Mouse (Mus musculus) heart, embryonic 14.5 days (tissue): ENCODE results near the gene Neurod4. TPM values are rescaled to one million over a fixed set of nuclear protein-coding genes. Genes with fewer than 3 reads are reported as not detected.

Experiments
- ATAC-seq: fragments of 200-750 bp; cut with Nextera tagmentation; 2 replicates; pipeline ENCODE4 v1.8.0; 2017; ENCODE audit warnings: low read depth, moderate TSS enrichment; ENCODE audit not compliant: insufficient number of reproducible peaks, insufficient read depth, low FRiP score
- H3K27ac ChIP-seq, 2 experiments: fragments of 200-500 bp in 1 of 2; fragments of 300-500 bp in 1 of 2; sonication (generic) in 1 of 2; replicated peaks in 1 of 2; 2 replicates each; pipeline ENCODE4 v1.5.1; 2012 to 2014; ENCODE audit warnings: low read depth in 2 of 2, low read length in 2 of 2, control low read depth in 1 of 2, mild to moderate bottlenecking in 1 of 2, mixed read lengths in 1 of 2; ENCODE audit not compliant: control insufficient read depth in 1 of 2, insufficient read depth in 1 of 2
- H3K27me3 ChIP-seq: fragments of 300-500 bp; sonication (generic); 2 replicates; pipeline ENCODE4 v1.6.1; 2014; ENCODE audit warnings: mild to moderate bottlenecking, low read length, control low read depth; ENCODE audit not compliant: control insufficient read depth, insufficient read depth
- H3K36me3 ChIP-seq: fragments of 300-500 bp; sonication (generic); 2 replicates; pipeline ENCODE4 v1.6.1; 2014; ENCODE audit warnings: mild to moderate bottlenecking, control low read depth, low read length, mixed read lengths; ENCODE audit not compliant: control insufficient read depth, insufficient read depth
- H3K4me1 ChIP-seq, 2 experiments: fragments of 200-500 bp in 1 of 2; fragments of 300-500 bp in 1 of 2; sonication (generic) in 1 of 2; 2 replicates each; pipeline ENCODE4 v1.6.1; 2012 to 2014; ENCODE audit warnings: low read length in 2 of 2, control low read depth in 1 of 2, mixed read lengths in 1 of 2; ENCODE audit not compliant: control insufficient read depth in 2 of 2, insufficient read depth in 2 of 2
- H3K4me2 ChIP-seq: fragments of 300-500 bp; sonication (generic); 2 replicates; pipeline ENCODE4 v1.6.1; 2014; ENCODE audit warnings: mild to moderate bottlenecking, low read length
- H3K4me3 ChIP-seq, 2 experiments: fragments of 200-500 bp in 1 of 2; fragments of 300-500 bp in 1 of 2; sonication (generic) in 1 of 2; 2 replicates each; pipeline ENCODE4 v1.5.1; 2012 to 2014; ENCODE audit warnings: low read length in 2 of 2, mild to moderate bottlenecking in 2 of 2, control low read depth in 1 of 2, low read depth in 1 of 2, moderate library complexity in 1 of 2; ENCODE audit not compliant: control insufficient read depth in 1 of 2, insufficient read depth in 1 of 2
- H3K9ac ChIP-seq: fragments of 300-500 bp; sonication (generic); 2 replicates; pipeline ENCODE4 v1.6.1; 2014; ENCODE audit warnings: mild to moderate bottlenecking, low read length
- H3K9me3 ChIP-seq: fragments of 300-500 bp; sonication (generic); 2 replicates; pipeline ENCODE4 v1.6.1; 2016; ENCODE audit warnings: low read length, control low read depth; ENCODE audit not compliant: control insufficient read depth
- whole genome bisulfite sequencing: fragments of 180-500 bp; shearing (Covaris S2); extraction: QIAGEN DNeasy Blood & Tissue Kit; methylation state at CpG from one replicate; pipeline ENCODE4 v1.1.7; 2014; 5-methylcytosine and 5-hydroxymethylcytosine counted together
- polyA plus RNA-seq: library from polyadenylated mRNA; unstranded; fragments of >200 nt; fragmentation: Nextera tagmentation; extraction: Ambion mirVana; gene quantifications from 2 replicates; pipeline ENCODE4 v1.2.1, GENCODE M21; 2014

The Neurod4 gene
- not detected in 2 replicates for polyA plus RNA-seq

GRCm38 (mm10) chr10:130280066-130280465 is at the start of gene Neurod4:
Neurod4 (minus strand) TSS chr10:130280240.
- no peak within 1 kb of the TSS for H3K27ac ChIP-seq
- no peaks in the 10 kb centered on the region for H3K36me3 ChIP-seq
- H3K4me3 ChIP-seq = no peak within 1 kb of the TSS
- no peaks in the 10 kb centered on the region for H3K27me3 ChIP-seq
- H3K9ac ChIP-seq = no peak within 1 kb of the TSS
- WGBS = 2% methylated on average over 7 of the region's 7 CpGs
- no peak within 1 kb of the TSS for H3K4me2 ChIP-seq
- H3K4me1 ChIP-seq = no peaks in the 10 kb centered on the region
- no peak; the same call in 1 of the 2 replicates for ATAC-seq
- no peaks in the 10 kb centered on the region for H3K9me3 ChIP-seq

GRCm38 (mm10) chr10:130324243-130324642 is 44.2 kb upstream of the Neurod4 start:
- ATAC-seq = no peak
- 74% methylated on average over 4 of the region's 4 CpGs for WGBS

GRCm38 (mm10) chr10:130322637-130323036 is 42.6 kb upstream of the Neurod4 start, which contains the start of gene Tespa1:
Tespa1 (plus strand) TSS chr10:130322870.
- Histone ChIP-seq H3K36me3 (no peaks in the 10 kb centered on the region), H3K27me3 (no peaks in the 10 kb centered on the region), H3K4me2 (no peak within 1 kb of the TSS), H3K4me1 (no peaks in the 10 kb centered on the region), H3K9ac (no peak within 1 kb of the TSS), H3K4me3 (no peak within 1 kb of the TSS), H3K9me3 (no peaks in the 10 kb centered on the region), H3K27ac (no peak within 1 kb of the TSS)
- WGBS = 66% methylated on average over 5 of the region's 5 CpGs
- ATAC-seq = no peak

More at GRCm38 (mm10) chr10:130324243-130324642, 44.2 kb upstream of the Neurod4 start:
- no peaks in the 10 kb centered on the region for H3K9me3 ChIP-seq
- no peak overlapping the region for H3K27ac ChIP-seq
- no peak overlapping the region for H3K9ac ChIP-seq
- no peaks in the 10 kb centered on the region for H3K4me1 ChIP-seq
- no peaks in the 10 kb centered on the region for H3K36me3 ChIP-seq
- no peak overlapping the region for H3K4me3 ChIP-seq
- no peak overlapping the region for H3K4me2 ChIP-seq
- no peaks in the 10 kb centered on the region for H3K27me3 ChIP-seq

GRCm38 (mm10) chr10:130322062-130322461 is 42.0 kb upstream of the Neurod4 start:
- H3K36me3 ChIP-seq = no peaks in the 10 kb centered on the region
- H3K27ac ChIP-seq = no peak overlapping the region
- ATAC-seq = no peak
- H3K4me3 ChIP-seq = no peak overlapping the region
- H3K4me2 ChIP-seq = no peak overlapping the region
- no peak overlapping the region for H3K9ac ChIP-seq
- H3K4me1 ChIP-seq = no peaks in the 10 kb centered on the region
- no peaks in the 10 kb centered on the region for H3K9me3 ChIP-seq
- no peaks in the 10 kb centered on the region for H3K27me3 ChIP-seq

- ATAC-seq = no peak
- Histone ChIP-seq H3K4me2 (no peak overlapping the region), H3K9ac (no peak overlapping the region), H3K27me3 (no peaks in the 10 kb centered on the region), H3K4me3 (no peak overlapping the region), H3K36me3 (no peaks in the 10 kb centered on the region), H3K27ac (no peak overlapping the region), H3K9me3 (no peaks in the 10 kb centered on the region), H3K4me1 (no peaks in the 10 kb centered on the region)
- WGBS = 83% methylated on average over 2 of the region's 2 CpGs
Measured at GRCm38 (mm10) chr10:130320715-130321114, 40.7 kb upstream of the Neurod4 start.

GRCm38 (mm10) chr10:130318720-130319119 is 38.7 kb upstream of the Neurod4 start:
- ATAC-seq = no peak
- Histone ChIP-seq H3K4me2 (no peak overlapping the region), H3K36me3 (no peaks in the 10 kb centered on the region), H3K9me3 (no peaks in the 10 kb centered on the region), H3K27ac (no peak overlapping the region), H3K4me3 (no peak overlapping the region), H3K9ac (no peak overlapping the region), H3K4me1 (no peaks in the 10 kb centered on the region), H3K27me3 (no peaks in the 10 kb centered on the region)
- WGBS = 59% methylated on average over 4 of the region's 4 CpGs

GRCm38 (mm10) chr10:130315846-130316245 is 35.8 kb upstream of the Neurod4 start:
- Histone ChIP-seq H3K4me2 (no peak overlapping the region), H3K27me3 (no peaks in the 10 kb centered on the region), H3K36me3 (no peaks in the 10 kb centered on the region), H3K4me1 (no peaks in the 10 kb centered on the region), H3K9ac (no peak overlapping the region), H3K4me3 (no peak overlapping the region), H3K27ac (no peak overlapping the region), H3K9me3 (no peaks in the 10 kb centered on the region)
- ATAC-seq = no peak

GRCm38 (mm10) chr10:130314110-130314829 is 34.2 kb upstream of the Neurod4 start:
- Histone ChIP-seq H3K9me3 (no peaks in the 10 kb centered on the region), H3K4me3 (no peak overlapping the region), H3K27me3 (no peaks in the 10 kb centered on the region), H3K27ac (no peak overlapping the region), H3K36me3 (no peaks in the 10 kb centered on the region), H3K4me2 (no peak overlapping the region), H3K9ac (no peak overlapping the region), H3K4me1 (no peaks in the 10 kb centered on the region)
- no peak for ATAC-seq
- 54% methylated on average over 2 of the region's 2 CpGs for WGBS
